Mouse (Mus musculus): ENCODE data around the gene Pir. TPM values are rescaled to one million over a fixed set of nuclear protein-coding genes. Genes with fewer than 3 reads are reported as not detected.

The Pir gene
- polyA plus RNA-seq, 1 experiment = 21.0 TPM

Other genes starting within 250 kb of the Pir start
- gene Car5b, start 241.4 kb upstream of the Pir start, polyA plus RNA-seq (2012; rRNA removed) = 9.5 and 10.1 TPM in 2 replicates
- gene Siah1b, start 192.9 kb upstream of the Pir start, polyA plus RNA-seq (2012; rRNA removed) = 7.5 and 8.9 TPM in 2 replicates
- 0.11 TPM in 1 of 2 replicates, not detected in the other for gene Cltrn, start 180.5 kb upstream of the Pir start, polyA plus RNA-seq (2012; rRNA removed)
- 7.4 and 7.6 TPM in 2 replicates for gene Ace2, start 130.0 kb upstream of the Pir start, polyA plus RNA-seq (2012; rRNA removed)
- gene Bmx, start 11.2 kb upstream of the Pir start, polyA plus RNA-seq (2012; rRNA removed) = 2.9 and 3.0 TPM in 2 replicates
- 7.6 and 9.3 TPM in 2 replicates for gene Vegfd, start 104.0 kb downstream of the Pir start, polyA plus RNA-seq (2012; rRNA removed)
- 4.0 and 4.4 TPM in 2 replicates for gene Piga, start 150.4 kb downstream of the Pir start, polyA plus RNA-seq (2012; rRNA removed)
- gene Asb11, start 167.6 kb downstream of the Pir start, polyA plus RNA-seq (2012; rRNA removed) = 0.22 and 0.31 TPM in 2 replicates
- gene Asb9, start 237.0 kb downstream of the Pir start, polyA plus RNA-seq (2012; rRNA removed) = not detected in 2 replicates